Mouse (Mus musculus) brain, embryonic 14.5 days (tissue): ENCODE measurements around the gene Rictor.

Source experiments
- CTCF ChIP-seq: fragments of 200-500 bp; IDR thresholded peaks from 2 replicates; pipeline ENCODE4 v1.5.1; 2012; ENCODE audit warnings: inconsistent platforms, mild to moderate bottlenecking, moderate library complexity, borderline replicate concordance; ENCODE audit not compliant: insufficient read depth, insufficient read length; ENCODE audit errors: extremely low read depth
- POLR2A ChIP-seq: fragments of 200-500 bp; IDR thresholded peaks from 2 replicates; pipeline ENCODE4 v1.6.1; 2012; ENCODE audit warnings: mild to moderate bottlenecking, inconsistent platforms, borderline replicate concordance; ENCODE audit not compliant: poor library complexity, insufficient read depth, insufficient read length, severe bottlenecking; ENCODE audit errors: extremely low read depth

GRCm38 (mm10) chr15:6792846-6793245 lies 84.7 kb downstream of the Rictor start:
- TF ChIP-seq POLR2A, result no peak
- no peak for TF ChIP-seq CTCF
